Mouse (Mus musculus) CH12.LX (cell line): ENCODE results near the gene Iqcf5. TPM values are rescaled to one million over a fixed set of nuclear protein-coding genes. Genes with fewer than 3 reads are reported as not detected.

Source experiments
- DNase-seq: peaks from one replicate; pipeline ENCODE4 v3.0.0-alpha.2; 2013; ENCODE audit errors: extremely low read depth
- H3K27ac ChIP-seq: 2 replicates; pipeline ENCODE4 v1.5.1; 2012; ENCODE audit warnings: low read depth, mild to moderate bottlenecking, control low read depth, moderate library complexity; ENCODE audit not compliant: insufficient read depth
- H3K27me3 ChIP-seq: replicated peaks from 2 replicates; pipeline ENCODE3; 2012; ENCODE audit warnings: inconsistent platforms
- H3K36me3 ChIP-seq, 2 experiments: replicated peaks in 1 of 2; 2 replicates each; pipeline versions ENCODE3 to v1.6.1; 2012; ENCODE audit warnings: inconsistent platforms in 1 of 2, low read length in 1 of 2, mild to moderate bottlenecking in 1 of 2, mixed read lengths in 1 of 2, moderate library complexity in 1 of 2; ENCODE audit not compliant: control insufficient read depth in 1 of 2, insufficient read depth in 1 of 2
- H3K4me1 ChIP-seq, 2 experiments: 2 replicates each; pipeline ENCODE4 v1.6.1; 2012; ENCODE audit warnings: inconsistent platforms in 1 of 2, moderate library complexity in 1 of 2; ENCODE audit not compliant: insufficient read depth in 2 of 2, control insufficient read depth in 1 of 2
- H3K4me2 ChIP-seq: 2 replicates; pipeline ENCODE4 v1.6.1; 2012; ENCODE audit warnings: low read depth, mild to moderate bottlenecking, control low read depth; ENCODE audit not compliant: poor library complexity, insufficient read depth, severe bottlenecking
- H3K4me3 ChIP-seq, 3 experiments: fragments of 150-350 bp in 1 of 3; sonication (generic) in 1 of 3; replicated peaks in 1 of 3; 2 replicates each; pipeline versions ENCODE3 to v1.5.1; 2011 to 2012; ENCODE audit warnings: low read depth in 2 of 3, low read length in 2 of 3, mild to moderate bottlenecking in 2 of 3, moderate library complexity in 2 of 3, control low read depth in 1 of 3, improper control_type of control experiment in 1 of 3, inconsistent platforms in 1 of 3, mixed read lengths in 1 of 3; ENCODE audit not compliant: poor library complexity in 1 of 3
- H3K79me2 ChIP-seq: replicated peaks from 2 replicates; pipeline ENCODE4 v1.6.1; 2012; ENCODE audit warnings: mild to moderate bottlenecking, moderate library complexity; ENCODE audit not compliant: control insufficient read depth, poor library complexity, insufficient read depth, severe bottlenecking; ENCODE audit errors: extremely low read depth
- H3K9ac ChIP-seq: 2 replicates; pipeline ENCODE4 v1.6.1; 2012; ENCODE audit warnings: low read depth, mild to moderate bottlenecking, control low read depth, moderate library complexity; ENCODE audit not compliant: insufficient read depth
- H3K9me3 ChIP-seq: replicated peaks from 2 replicates; pipeline ENCODE3; 2012; ENCODE audit warnings: low read length, inconsistent platforms, mixed read lengths
- CHD2 ChIP-seq: IDR thresholded peaks from 2 replicates; pipeline ENCODE4 v1.6.1; 2011; ENCODE audit warnings: low read length, improper control_type of control experiment
- CTCF ChIP-seq, 2 experiments: IDR thresholded peaks in 1 of 2; conservative IDR thresholded peaks in 1 of 2; 2 replicates each; pipeline ENCODE4 v1.5.1; 2011 to 2012; ENCODE audit warnings: low read depth in 2 of 2, low read length in 2 of 2, improper control_type of control experiment in 1 of 2, inconsistent platforms in 1 of 2, mild to moderate bottlenecking in 1 of 2, moderate library complexity in 1 of 2
- ELF1 ChIP-seq: IDR thresholded peaks from 2 replicates; pipeline ENCODE4 v1.6.1; 2014; ENCODE audit warnings: low read depth, mild to moderate bottlenecking, inconsistent platforms, low read length, improper control_type of control experiment
- EP300 ChIP-seq: IDR thresholded peaks from 2 replicates; pipeline ENCODE4 v1.6.1; 2011; ENCODE audit warnings: low read length, improper control_type of control experiment
- HCFC1 ChIP-seq: IDR thresholded peaks from 2 replicates; pipeline ENCODE4 v1.6.1; 2012; ENCODE audit warnings: low read depth, mild to moderate bottlenecking, inconsistent platforms, low read length, improper control_type of control experiment
- IRF4 ChIP-seq: IDR thresholded peaks from 2 replicates; pipeline ENCODE4 v1.6.1; 2014; ENCODE audit warnings: low read depth, mild to moderate bottlenecking, inconsistent platforms, low read length, improper control_type of control experiment
- KAT2A ChIP-seq: IDR thresholded peaks from 2 replicates; pipeline ENCODE4 v1.6.1; 2012; ENCODE audit warnings: low read length, improper control_type of control experiment, inconsistent platforms; ENCODE audit not compliant: insufficient replicate concordance
- MAFK ChIP-seq: IDR thresholded peaks from 2 replicates; pipeline ENCODE4 v1.6.1; 2011; ENCODE audit warnings: low read length, improper control_type of control experiment; ENCODE audit not compliant: insufficient replicate concordance
- NRF1 ChIP-seq: IDR thresholded peaks from 2 replicates; pipeline ENCODE4 v1.6.1; 2014; ENCODE audit warnings: low read depth, mild to moderate bottlenecking, inconsistent platforms, low read length, improper control_type of control experiment, moderate library complexity
- PAX5 ChIP-seq: IDR thresholded peaks from 2 replicates; pipeline ENCODE4 v1.6.1; 2012; ENCODE audit warnings: low read length, inconsistent platforms, mixed read lengths
- POLR2A ChIP-seq: IDR thresholded peaks from 2 replicates; pipeline ENCODE4 v1.6.1; 2011; ENCODE audit warnings: low read depth, mild to moderate bottlenecking, improper control_type of control experiment, low read length
- RAD21 ChIP-seq: IDR thresholded peaks from 2 replicates; pipeline ENCODE4 v1.6.1; 2011; ENCODE audit warnings: low read depth, mild to moderate bottlenecking, low read length, improper control_type of control experiment, moderate library complexity
- SIN3A ChIP-seq: IDR thresholded peaks from 2 replicates; pipeline ENCODE4 v1.6.1; 2012; ENCODE audit warnings: low read length, improper control_type of control experiment, inconsistent platforms
- SMC3 ChIP-seq: IDR thresholded peaks from 2 replicates; pipeline ENCODE4 v1.6.1; 2011; ENCODE audit warnings: low read depth, low read length, improper control_type of control experiment
- TBP ChIP-seq: conservative IDR thresholded peaks from 2 replicates; pipeline ENCODE4 v1.6.1; 2011; ENCODE audit warnings: low read depth, low read length, improper control_type of control experiment
- TCF12 ChIP-seq: IDR thresholded peaks from 2 replicates; pipeline ENCODE4 v1.6.1; 2014; ENCODE audit warnings: low read depth, mild to moderate bottlenecking, inconsistent platforms, low read length, improper control_type of control experiment
- ZC3H11A ChIP-seq: IDR thresholded peaks from 2 replicates; pipeline ENCODE4 v1.6.1; 2012; ENCODE audit warnings: low read depth, mild to moderate bottlenecking, inconsistent platforms, low read length, improper control_type of control experiment
- ZKSCAN1 ChIP-seq: IDR thresholded peaks from 2 replicates; pipeline ENCODE4 v1.6.1; 2012; ENCODE audit warnings: low read depth, inconsistent platforms, low read length, improper control_type of control experiment, borderline replicate concordance
- dilution Hi-C: fragments of 300-500 bp; cut with MboI; formaldehyde crosslinking; loops from 2 replicates; pipeline ENCODE4 v1.14.3; 2020; ENCODE audit warnings: low sequenced_read_pairs; ENCODE audit not compliant: extremely low pct_unique_long_range_greater_than_20kb, extremely low pct_ligation_motif_present
- in situ Hi-C: fragments of 300-500 bp; cut with MboI; formaldehyde crosslinking; loops from 3 replicates; pipeline ENCODE4 v1.14.3; 2019; ENCODE audit warnings: low sequenced_read_pairs, low pct_ligation_motif_present, low pct_unique_long_range_greater_than_20kb, mixed read lengths
- polyA plus RNA-seq: library from polyadenylated mRNA; unstranded; fragments of >175 nt; gene quantifications from 2 replicates; pipeline ENCODE4 v1.2.1, GENCODE M21; 2012; ENCODE audit warnings: low read depth; ENCODE audit not compliant: insufficient read length
- total RNA-seq, 2 experiments: library from RNA; depleted of rRNA; stranded (reverse); fragments of 300-350 nt in 1 of 2; fragments of >200 nt in 1 of 2; gene quantifications; 2 replicates each; pipeline ENCODE4 v1.2.3; 2012 to 2014

Iqcf5 gene
- total and polyA plus RNA-seq, 3 experiments: 0.72 to 1.8 (median 0.77) TPM

GRCm38 (mm10) chr9:106473081-106473752 lies 41.2 kb upstream of the Iqcf5 start:
- dilution Hi-C loops: no loop called here
- no peak overlapping the region for H3K4me2 ChIP-seq
- no peak overlapping the region for H3K9ac ChIP-seq
- TF ChIP-seq ZC3H11A (no peak), TCF12 (no peak), TBP (no peak), IRF4 (no peak), ELF1 (no peak), KAT2A (no peak), SMC3 (no peak), POLR2A (no peak)
- DNase-seq: no peak
- H3K27me3 ChIP-seq: no peaks in the 10 kb centered on the region
- in situ Hi-C loops: no loop called here
- H3K4me3 ChIP-seq: no peak overlapping the region
- H3K79me2 ChIP-seq: peaks cover 11% of the 10 kb centered on the region
- no peak overlapping the region for H3K27ac ChIP-seq
- peaks cover 0 to 39% of the 10 kb centered on the region in 2 experiments; a peak in 3 of 4 replicates for H3K4me1 ChIP-seq
- peaks cover 2 to 39% of the 10 kb centered on the region in 2 experiments for H3K36me3 ChIP-seq
- H3K9me3 ChIP-seq: no peaks in the 10 kb centered on the region

GRCm38 (mm10) chr9:106473753-106474105 lies 40.6 kb upstream of the Iqcf5 start:
- in situ Hi-C loops: no loop called here
- H3K4me3 ChIP-seq: no peak overlapping the region
- H3K27ac ChIP-seq: no peak overlapping the region
- TF ChIP-seq EP300: no peak
- no peak for DNase-seq
- H3K9me3 ChIP-seq: no peaks in the 10 kb centered on the region
- peaks cover 16% of the 10 kb centered on the region for H3K79me2 ChIP-seq
- H3K9ac ChIP-seq: no peak overlapping the region
- H3K4me2 ChIP-seq: no peak overlapping the region
- H3K36me3 ChIP-seq: peaks cover 2 to 40% of the 10 kb centered on the region in 2 experiments
- dilution Hi-C loops: no loop called here
- peaks cover 0 to 43% of the 10 kb centered on the region in 2 experiments; a peak in 3 of 4 replicates for H3K4me1 ChIP-seq
- H3K27me3 ChIP-seq: no peaks in the 10 kb centered on the region

GRCm38 (mm10) chr9:106474456-106474855 lies 39.9 kb upstream of the Iqcf5 start:
- no peak overlapping the region for H3K27ac ChIP-seq
- H3K4me3 ChIP-seq: peak overlapping the region in 2 of 3 experiments; percentile 54 to 77
- dilution Hi-C loops: no loop called here

More at GRCm38 (mm10) chr9:106474456-106474855, 39.9 kb upstream of the Iqcf5 start:
- peaks cover 2 to 51% of the 10 kb centered on the region in 2 experiments; a peak in 3 of 4 replicates for H3K4me1 ChIP-seq
- peak overlapping the region; percentile 18; the same call in 1 of the 2 replicates for H3K9ac ChIP-seq
- H3K36me3 ChIP-seq: peaks cover 3 to 47% of the 10 kb centered on the region in 2 experiments
- peaks cover 23% of the 10 kb centered on the region for H3K79me2 ChIP-seq
- no peaks in the 10 kb centered on the region for H3K27me3 ChIP-seq
- peak overlapping the region; percentile 90 for H3K4me2 ChIP-seq
- peak; percentile 77 for DNase-seq
- in situ Hi-C loops: no loop called here
- H3K9me3 ChIP-seq: no peaks in the 10 kb centered on the region
- TF ChIP-seq POLR2A: peak; percentile 33; the same call in 1 of the 2 replicates
- peak; percentile 28; the same call in 1 of the 2 replicates for TF ChIP-seq IRF4
- peak; percentile 33; the same call in 1 of the 2 replicates for TF ChIP-seq HCFC1
- peak; percentile 50 to 71; a peak in 3 of 4 replicates for TF ChIP-seq CTCF (conservative IDR thresholded peaks at IDR 0.05 in 1 of 2, IDR thresholded peaks at IDR 0.05 in 1 of 2; ENCODE audit: low read depth in 2 of 2, low read length in 2 of 2)
- TF ChIP-seq MAFK: no peak
- no peak for TF ChIP-seq ZKSCAN1
- TF ChIP-seq PAX5: no peak
- peak; percentile 48 for TF ChIP-seq RAD21
- TF ChIP-seq NRF1: 0 out of 2 replicates have a peak, but pooled peaks have one; percentile 9
- 0 out of 2 replicates have a peak, but pooled peaks have one; percentile 11 for TF ChIP-seq SIN3A
- TF ChIP-seq SMC3: peak; percentile 55
- TF ChIP-seq ELF1: no peak; the same call in 1 of the 2 replicates
- TF ChIP-seq CHD2: peak; percentile 83
